In genomic region chr2:130578148-130578547, GRCm38 (mm10) we compare ENCODE assay signal across 9 mouse cellular contexts. TPM values are rescaled to one million over a fixed set of nuclear protein-coding genes. Genes with fewer than 3 reads are reported as not detected.
DNase-seq lines count a peak whose midpoint lies in the region; ATAC-seq and TF ChIP-seq lines count a peak whose summit lies in the region.
"Had no signal": no experiment of that assay in that cellular context is flagged by ENCODE, and none has a peak within 500 bp of the region (broad histone marks: within the 10 kb centered on the region; RNA-seq: fewer than 3 reads in every experiment).

No protein-coding gene starts in this region.

- H3K27ac ChIP-seq in embryonic facial prominence, embryonic 11.5 days (replicated peaks; ENCODE audit: low read depth, low read length) = no peak overlapping the region
- H3K27ac ChIP-seq in stomach, postnatal 0 days (replicated peaks) = no peak overlapping the region
- H3K27ac ChIP-seq: limb, embryonic 12.5 days had no signal

- H3K4me2 ChIP-seq in embryonic facial prominence, embryonic 11.5 days (ENCODE audit: low read depth, low read length) = no peak overlapping the region
- H3K4me2 ChIP-seq in stomach, postnatal 0 days (replicated peaks; ENCODE audit: low read depth) = no peak overlapping the region

- peaks cover 73% of the 10 kb centered on the region for H3K27me3 ChIP-seq in embryonic facial prominence, embryonic 11.5 days (ENCODE audit: control insufficient read depth, insufficient read depth, low read length)
- H3K27me3 ChIP-seq in stomach, postnatal 0 days (ENCODE audit: control insufficient read depth, insufficient read depth, low read length) = peaks cover 10% of the 10 kb centered on the region; the same call in 1 of the 2 replicates

- H3K4me3 ChIP-seq in embryonic facial prominence, embryonic 11.5 days (ENCODE audit: low read depth, low read length) = no peak overlapping the region
- no peak overlapping the region for H3K4me3 ChIP-seq in stomach, postnatal 0 days (ENCODE audit: low read depth, low read length)

- H3K36me3 ChIP-seq in embryonic facial prominence, embryonic 11.5 days (replicated peaks; ENCODE audit: control insufficient read depth, insufficient read depth, low read depth, low read length) = no peaks in the 10 kb centered on the region
- H3K36me3 ChIP-seq in stomach, postnatal 0 days (ENCODE audit: control insufficient read depth, insufficient read depth, low read length) = no peaks in the 10 kb centered on the region
- H3K36me3 ChIP-seq: limb, embryonic 12.5 days had no signal

- ATAC-seq in embryonic facial prominence, embryonic 11.5 days (replicated peaks; ENCODE audit: insufficient number of reproducible peaks, low FRiP score, low TSS enrichment, low read depth) = no peak
- ATAC-seq in megakaryocyte-erythroid progenitor cell, adult 5-6 weeks (replicated peaks; ENCODE audit: low FRiP score, low TSS enrichment, poor library complexity, severe bottlenecking) = peak; percentile 43
- no peak for ATAC-seq in stomach, postnatal 0 days (ENCODE audit: low FRiP score, low TSS enrichment)

- no peak overlapping the region for H3K9ac ChIP-seq in embryonic facial prominence, embryonic 11.5 days (replicated peaks; ENCODE audit: low read length)
- no peak overlapping the region for H3K9ac ChIP-seq in stomach, postnatal 0 days (ENCODE audit: low read length)
- H3K9ac ChIP-seq: limb, embryonic 12.5 days had no signal

- H3K9me3 ChIP-seq in embryonic facial prominence, embryonic 11.5 days (replicated peaks; ENCODE audit: control insufficient read depth, low read length) = no peaks in the 10 kb centered on the region
- H3K9me3 ChIP-seq in stomach, postnatal 0 days (ENCODE audit: control insufficient read depth, low read length) = no peaks in the 10 kb centered on the region
- H3K9me3 ChIP-seq: limb, embryonic 12.5 days had no signal

- TF ChIP-seq EP300 in stomach, postnatal 0 days (optimal IDR thresholded peaks at IDR 0.05) = no peak

- peaks cover 6% of the 10 kb centered on the region; the same call in 1 of the 2 replicates for H3K4me1 ChIP-seq in embryonic facial prominence, embryonic 11.5 days (ENCODE audit: control insufficient read depth, insufficient read depth, low read length)
- H3K4me1 ChIP-seq in stomach, postnatal 0 days (replicated peaks; ENCODE audit: control insufficient read depth, insufficient read depth) = no peaks in the 10 kb centered on the region; the same call in 1 of the 2 replicates

- peak; percentile 47 for DNase-seq in gastrocnemius, adult 18-20 months (ENCODE audit: low spot score)
- no peak for DNase-seq in gastrocnemius, postnatal 25 days
- peak; percentile 75 for DNase-seq in A20 (ENCODE audit: low read depth, low spot score)
- DNase-seq in adrenal gland, postnatal 10 days = peak; percentile 85
- peak; percentile 59 for DNase-seq in embryonic facial prominence, embryonic 11.5 days (ENCODE audit: low spot score)
- DNase-seq in layer of hippocampus, adult 9-10 months (ENCODE audit: low spot score) = peak; percentile 67
- peak; percentile 80 for DNase-seq in stomach, postnatal 0 days (ENCODE audit: low spot score)

- WGBS in embryonic facial prominence, embryonic 11.5 days = 7% methylated on average over 9 of the region's 11 CpGs
- whole genome bisulfite sequencing in stomach, postnatal 0 days = 15% methylated on average over 11 of the region's 11 CpGs

- TF ChIP-seq CTCF in stomach, postnatal 0 days (IDR thresholded peaks at IDR 0.05; ENCODE audit: low read depth) = peak; percentile 76

RNA-seq across cellular contexts. Expression of gene Oxt, which starts 2.2 kb away (rescaled TPM):
- not detected for total RNA-seq in gastrocnemius, adult 18-20 months (2021)
- not detected for total RNA-seq in gastrocnemius, postnatal 25 days (2021)
- total RNA-seq in adrenal gland, postnatal 10 days (2021) = not detected
- not detected in 2 replicates for polyA plus RNA-seq in embryonic facial prominence, embryonic 11.5 days (2014; fragmentation: Nextera tagmentation; extraction: Ambion mirVana)
- total RNA-seq in megakaryocyte-erythroid progenitor cell, adult 5-6 weeks (2014; fragmentation: Nextera tagmentation) = not detected in 2 replicates
- not detected in 2 replicates for total RNA-seq in megakaryocyte-erythroid progenitor cell, adult 5-6 weeks (2017)
- polyA plus RNA-seq in stomach, postnatal 0 days (2015; fragmentation: Nextera tagmentation; extraction: Ambion mirVana) = not detected in 2 replicates
- polyA plus RNA-seq: limb, embryonic 12.5 days had no signal

RNA-seq across cellular contexts. Expression of gene Avp, which starts 4.2 kb away (rescaled TPM):
- total RNA-seq in gastrocnemius, adult 18-20 months (2021) = not detected
- not detected for total RNA-seq in gastrocnemius, postnatal 25 days (2021)
- total RNA-seq in adrenal gland, postnatal 10 days (2021) = not detected
- not detected in 2 replicates for polyA plus RNA-seq in embryonic facial prominence, embryonic 11.5 days (2014; fragmentation: Nextera tagmentation; extraction: Ambion mirVana)
- not detected in 2 replicates for total RNA-seq in megakaryocyte-erythroid progenitor cell, adult 5-6 weeks (2014; fragmentation: Nextera tagmentation)
- not detected in 2 replicates for total RNA-seq in megakaryocyte-erythroid progenitor cell, adult 5-6 weeks (2017)
- 0.23 and 0.36 TPM in 2 replicates for polyA plus RNA-seq in stomach, postnatal 0 days (2015; fragmentation: Nextera tagmentation; extraction: Ambion mirVana)
- polyA plus RNA-seq: limb, embryonic 12.5 days had no signal

RNA-seq across cellular contexts. Expression of gene Mrps26, which starts 14.6 kb away (rescaled TPM):
- 10 to 100 TPM; 45.8 to 46.0 TPM for total RNA-seq in gastrocnemius, adult 18-20 months (2021)
- total RNA-seq in gastrocnemius, postnatal 25 days (2021) = 10 to 100 TPM; 44.9 to 45.0 TPM
- 10 to 100 TPM; 69.8 to 74.0 TPM for total RNA-seq in adrenal gland, postnatal 10 days (2021)
- 77.4 and 83.0 TPM in 2 replicates for polyA plus RNA-seq in embryonic facial prominence, embryonic 11.5 days (2014; fragmentation: Nextera tagmentation; extraction: Ambion mirVana)
- total RNA-seq in megakaryocyte-erythroid progenitor cell, adult 5-6 weeks (2014; fragmentation: Nextera tagmentation) = 101 and 111 TPM in 2 replicates
- total RNA-seq in megakaryocyte-erythroid progenitor cell, adult 5-6 weeks (2017) = 58.3 and 88.6 TPM in 2 replicates
- 74.6 and 76.3 TPM in 2 replicates for polyA plus RNA-seq in stomach, postnatal 0 days (2015; fragmentation: Nextera tagmentation; extraction: Ambion mirVana)

RNA-seq across cellular contexts. Expression of gene Fastkd5, which starts 51.7 kb away (rescaled TPM):
- 1 to 10 TPM; 5.8 to 6.2 TPM for total RNA-seq in gastrocnemius, adult 18-20 months (2021)
- 1 to 10 TPM; 5.0 to 6.4 TPM for total RNA-seq in gastrocnemius, postnatal 25 days (2021)
- 10 to 100 TPM; 12.0 to 12.6 TPM for total RNA-seq in adrenal gland, postnatal 10 days (2021)
- 23.8 and 24.7 TPM in 2 replicates for polyA plus RNA-seq in embryonic facial prominence, embryonic 11.5 days (2014; fragmentation: Nextera tagmentation; extraction: Ambion mirVana)
- total RNA-seq in megakaryocyte-erythroid progenitor cell, adult 5-6 weeks (2014; fragmentation: Nextera tagmentation) = 18.1 and 19.7 TPM in 2 replicates
- total RNA-seq in megakaryocyte-erythroid progenitor cell, adult 5-6 weeks (2017) = 30.6 and 38.4 TPM in 2 replicates
- polyA plus RNA-seq in stomach, postnatal 0 days (2015; fragmentation: Nextera tagmentation; extraction: Ambion mirVana) = 6.5 and 6.7 TPM in 2 replicates

RNA-seq across cellular contexts. Expression of gene Ubox5, which starts 51.7 kb away (rescaled TPM):
- total RNA-seq in gastrocnemius, adult 18-20 months (2021) = 1 to 10 TPM; 5.2 TPM
- total RNA-seq in gastrocnemius, postnatal 25 days (2021) = 1 to 10 TPM; 3.3 to 3.8 TPM
- total RNA-seq in adrenal gland, postnatal 10 days (2021) = 1 to 10 TPM; 5.5 to 5.6 TPM
- 19.8 and 19.9 TPM in 2 replicates for polyA plus RNA-seq in embryonic facial prominence, embryonic 11.5 days (2014; fragmentation: Nextera tagmentation; extraction: Ambion mirVana)
- total RNA-seq in megakaryocyte-erythroid progenitor cell, adult 5-6 weeks (2014; fragmentation: Nextera tagmentation) = 9.1 and 15.6 TPM in 2 replicates
- 8.3 and 8.5 TPM in 2 replicates for total RNA-seq in megakaryocyte-erythroid progenitor cell, adult 5-6 weeks (2017)
- polyA plus RNA-seq in stomach, postnatal 0 days (2015; fragmentation: Nextera tagmentation; extraction: Ambion mirVana) = 3.8 and 4.1 TPM in 2 replicates
